Mouse (Mus musculus) liver, embryonic 14.5 days (tissue): ENCODE data around the gene Maml3.

Experiments used
- CTCF ChIP-seq: IDR thresholded peaks from 2 replicates; pipeline ENCODE4 v1.5.1; 2016; ENCODE audit warnings: antibody characterized with exemption, low read depth, control low read depth
- EP300 ChIP-seq: IDR thresholded peaks from 2 replicates; pipeline ENCODE4 v1.6.1; 2016; ENCODE audit warnings: antibody characterized with exemption, low read depth

DNA sequence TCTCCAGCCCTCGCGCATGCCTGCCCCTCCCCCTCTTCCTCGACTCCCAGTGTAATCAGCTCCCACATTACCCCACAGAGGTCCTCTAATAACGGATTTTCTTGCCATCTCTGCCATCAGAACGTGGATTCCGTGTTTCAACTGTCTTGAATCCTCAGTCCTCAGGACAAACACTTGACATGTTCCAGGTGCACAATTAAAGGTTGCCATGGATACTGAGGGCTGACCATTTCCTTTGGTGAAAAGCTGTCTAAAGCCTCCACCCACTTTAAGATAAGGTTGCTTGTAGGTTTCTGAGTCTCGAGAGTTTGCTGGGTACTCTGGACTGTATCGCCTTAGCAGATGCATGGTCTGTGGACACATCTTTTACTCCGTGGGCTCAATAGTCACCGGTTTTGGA is 458.6 kb downstream of the Maml3 start:
- TF ChIP-seq CTCF (no peak), EP300 (no peak)
